ENCODE assay signal across 8 mouse cellular contexts in the genomic region with DNA sequence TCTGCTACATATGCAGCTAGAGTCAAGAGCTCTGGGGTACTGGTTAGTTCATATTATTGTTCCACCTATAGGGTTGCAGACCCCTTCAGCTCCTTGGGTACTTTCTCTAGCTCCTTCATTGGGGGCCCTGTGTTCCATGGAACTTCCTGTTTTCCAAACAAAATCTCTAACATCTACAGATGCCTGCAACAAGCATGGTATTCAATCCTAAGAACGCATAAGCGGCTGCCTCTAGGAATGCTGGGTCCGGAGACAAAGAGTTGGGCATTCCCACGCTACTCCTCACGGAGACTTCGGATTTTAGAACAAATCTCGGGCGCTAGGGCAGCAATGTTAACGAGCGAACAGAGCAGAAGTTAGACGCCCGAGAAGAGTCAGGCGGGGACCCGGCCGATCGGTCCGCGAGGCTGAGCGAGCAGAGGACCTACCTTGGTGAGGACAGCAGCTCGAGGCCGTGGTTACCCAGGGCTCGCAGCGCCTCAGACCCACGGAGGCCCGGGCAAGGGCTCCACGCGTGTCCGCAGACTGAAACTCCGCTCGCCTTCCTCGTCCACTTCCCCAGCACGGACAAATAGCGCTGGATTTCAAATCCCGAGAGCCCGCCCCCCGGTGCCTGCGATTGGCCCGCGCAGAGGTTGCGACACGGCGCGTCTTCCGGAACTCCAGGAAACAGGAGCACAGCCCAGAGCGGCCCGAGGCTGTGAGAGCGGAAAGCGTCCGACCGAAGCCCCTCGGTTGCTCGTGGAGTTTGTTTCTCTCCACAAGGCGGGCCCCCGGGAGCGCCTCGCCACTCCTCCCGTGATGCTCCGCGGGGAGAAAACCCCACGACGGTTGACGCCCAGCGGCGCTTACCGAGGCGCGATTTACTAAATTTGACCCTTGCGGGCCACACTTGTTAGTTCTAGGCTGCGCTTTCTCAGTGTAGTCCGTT. TPM values are rescaled to one million over a fixed set of nuclear protein-coding genes. Genes with fewer than 3 reads are reported as not detected.
DNase-seq lines count a peak whose midpoint lies in the region; ATAC-seq lines count a peak whose summit lies in the region.

TSS of gene Mis18bp1 (minus strand) at position 584 of the 931 bp plus-strand sequence.

- no peaks in the 10 kb centered on the region for H3K27me3 ChIP-seq in heart, embryonic 13.5 days (replicated peaks)
- no peaks in the 10 kb centered on the region for H3K27me3 ChIP-seq in liver, embryonic 12.5 days (replicated peaks)
- H3K27me3 ChIP-seq in stomach, embryonic 15.5 days (replicated peaks): no peaks in the 10 kb centered on the region

- H3K36me3 ChIP-seq in heart, embryonic 13.5 days: no peaks in the 10 kb centered on the region
- peaks cover 6% of the 10 kb centered on the region; the same call in 1 of the 2 replicates for H3K36me3 ChIP-seq in liver, embryonic 12.5 days
- H3K36me3 ChIP-seq in stomach, embryonic 15.5 days: no peaks in the 10 kb centered on the region

- peak; percentile 96 for DNase-seq in CD4-positive, CD25-positive, alpha-beta regulatory T cell, adult 2 months (ENCODE audit: low read depth, low spot score)
- peak; percentile 39 for DNase-seq in fat pad, adult 2 months (ENCODE audit: extremely low read depth, low read depth, low spot score)
- peak; percentile 97 for DNase-seq in kidney, postnatal 10 days
- peak; percentile 94 to 96 for DNase-seq in natural killer cell, adult 2 months (ENCODE audit: low spot score in 2 of 2)

- under 1% methylated on average over 70 of the region's 70 CpGs for WGBS in heart, embryonic 13.5 days
- WGBS in liver, embryonic 12.5 days (ENCODE audit: insufficient replicate concordance): under 1% methylated on average over 70 of the region's 70 CpGs
- WGBS in stomach, embryonic 15.5 days: under 1% methylated on average over 70 of the region's 70 CpGs

- ATAC-seq in heart, embryonic 13.5 days (ENCODE audit: extremely low read depth, insufficient number of reproducible peaks, low FRiP score, low TSS enrichment): peak; percentile 97
- peak; percentile 97 for ATAC-seq in liver, embryonic 12.5 days
- ATAC-seq in stomach, embryonic 15.5 days (ENCODE audit: insufficient read depth, low FRiP score, low read depth): peak; percentile 98

- peak within 1 kb of the TSS; percentile 88 for H3K4me3 ChIP-seq in brown adipose tissue, adult 24 weeks (ENCODE audit: insufficient read depth, low read depth, low read length)
- peak within 1 kb of the TSS; percentile 90 for H3K4me3 ChIP-seq in heart, embryonic 13.5 days
- peak within 1 kb of the TSS; percentile 94 for H3K4me3 ChIP-seq in liver, embryonic 12.5 days
- peak within 1 kb of the TSS; percentile 87 for H3K4me3 ChIP-seq in stomach, embryonic 15.5 days (replicated peaks)

- peak within 1 kb of the TSS; percentile 88 for H3K9ac ChIP-seq in heart, embryonic 13.5 days
- H3K9ac ChIP-seq in liver, embryonic 12.5 days: peak within 1 kb of the TSS; percentile 89
- H3K9ac ChIP-seq in stomach, embryonic 15.5 days: peak within 1 kb of the TSS; percentile 71

- H3K4me1 ChIP-seq in brown adipose tissue, adult 24 weeks (ENCODE audit: control insufficient read depth, insufficient read depth, insufficient read length, low read length): no peaks in the 10 kb centered on the region
- H3K4me1 ChIP-seq in heart, embryonic 13.5 days: peaks cover 20% of the 10 kb centered on the region
- peaks cover 28% of the 10 kb centered on the region for H3K4me1 ChIP-seq in liver, embryonic 12.5 days
- peaks cover 10% of the 10 kb centered on the region; the same call in 1 of the 2 replicates for H3K4me1 ChIP-seq in stomach, embryonic 15.5 days

- H3K4me2 ChIP-seq in heart, embryonic 13.5 days: peak within 1 kb of the TSS; percentile 69
- H3K4me2 ChIP-seq in liver, embryonic 12.5 days: peak within 1 kb of the TSS; percentile 84
- peak within 1 kb of the TSS; percentile 54 for H3K4me2 ChIP-seq in stomach, embryonic 15.5 days

- peak within 1 kb of the TSS; percentile 93 for H3K27ac ChIP-seq in brown adipose tissue, adult 24 weeks (replicated peaks; ENCODE audit: low read depth, low read length)
- peak within 1 kb of the TSS; percentile 94 for H3K27ac ChIP-seq in heart, embryonic 13.5 days (replicated peaks)
- H3K27ac ChIP-seq in liver, embryonic 12.5 days: peak within 1 kb of the TSS; percentile 96
- H3K27ac ChIP-seq in stomach, embryonic 15.5 days: peak within 1 kb of the TSS; percentile 97

- H3K9me3 ChIP-seq in heart, embryonic 13.5 days: no peaks in the 10 kb centered on the region
- no peaks in the 10 kb centered on the region for H3K9me3 ChIP-seq in liver, embryonic 12.5 days (replicated peaks)
- H3K9me3 ChIP-seq in stomach, embryonic 15.5 days: no peaks in the 10 kb centered on the region

RNA-seq across cellular contexts. Expression of gene Mis18bp1, which starts in this region (rescaled TPM):
- polyA plus RNA-seq in brown adipose tissue, adult 24 weeks (2012; ENCODE audit: insufficient read depth, insufficient read length, missing spikeins): not detected in 2 replicates
- polyA plus RNA-seq in heart, embryonic 13.5 days (2015; fragmentation: Nextera tagmentation; extraction: Ambion mirVana): 34.6 and 35.1 TPM in 2 replicates
- polyA plus RNA-seq in liver, embryonic 12.5 days (2016; fragmentation: Nextera tagmentation; extraction: Ambion mirVana): 43.4 and 46.1 TPM in 2 replicates
- 48.8 and 53.7 TPM in 2 replicates for polyA plus RNA-seq in stomach, embryonic 15.5 days (2015; fragmentation: Nextera tagmentation; extraction: Ambion mirVana)

Comparison
In these comparisons a context has a peak if more than half of its experiments do, and no peak if none do; other contexts are left out.
1. Peak in every context shown above with its lines: DNase-seq, ATAC-seq, H3K4me3 ChIP-seq and H3K27ac ChIP-seq.
2. RNA of gene Mis18bp1 (polyA plus RNA-seq): 48.8 to 53.7 TPM in stomach, embryonic 15.5 days, 43.4 to 46.1 TPM in liver, embryonic 12.5 days and 34.6 to 35.1 TPM in heart, embryonic 13.5 days; not detected in brown adipose tissue, adult 24 weeks; every median in the first group is over 10 times any median in the second.
3. DNase-seq: peak in every context shown above with its lines; median percentile 97 in kidney, postnatal 10 days; 96 in CD4-positive, CD25-positive, alpha-beta regulatory T cell, adult 2 months; 95 in natural killer cell, adult 2 months; 39 in fat pad, adult 2 months.